Mouse (Mus musculus) heart, adult 9 months (tissue): ENCODE measurements around the gene Slc3a2.
"Not testable (repeated sequence)": the region's sequence is repeated elsewhere in the genome, so short reads cannot be mapped to it uniquely, and the experiment has no call there.

Experiments used
- DNase-seq, 2 experiments: peaks; one replicate each; pipeline ENCODE4 v3.0.0; 2022; ENCODE audit warnings: low spot score in 2 of 2

The Slc3a2 gene

GRCm38 (mm10) chr19:8722907-8723573, at the start of gene Slc3a2:
Gene Slc3a2 (minus strand): TSS chr19:8723369.
- peak; percentile 98 for DNase-seq

- peak; percentile 83 to 85 for DNase-seq
Measured at GRCm38 (mm10) chr19:8770567-8771270, 47.5 kb upstream of the Slc3a2 start, which contains the start of gene Tmem223. Gene Tmem223 (plus strand): TSS chr19:8770996.

- no peak for DNase-seq
Measured at GRCm38 (mm10) chr19:8765562-8765961, 42.4 kb upstream of the Slc3a2 start.

- DNase-seq, result no peak
Measured at GRCm38 (mm10) chr19:8763276-8763675, 40.1 kb upstream of the Slc3a2 start.

- DNase-seq, result no peak
Measured at GRCm38 (mm10) chr19:8760757-8761156, 37.6 kb upstream of the Slc3a2 start.

GRCm38 (mm10) chr19:8758899-8759298, 35.7 kb upstream of the Slc3a2 start:
- DNase-seq, result no peak

- no peak for DNase-seq
Measured at GRCm38 (mm10) chr19:8757471-8757998, 34.4 kb upstream of the Slc3a2 start.

GRCm38 (mm10) chr19:8756635-8757387, 33.6 kb upstream of the Slc3a2 start, which contains the start of gene Nxf1:
Gene Nxf1 (plus strand): TSS chr19:8757073.
- DNase-seq, result peak; percentile 87 to 88

- no peak for DNase-seq
Measured at GRCm38 (mm10) chr19:8755652-8756051, 32.5 kb upstream of the Slc3a2 start.

GRCm38 (mm10) chr19:8747368-8747767, 24.2 kb upstream of the Slc3a2 start:
- DNase-seq, result no peak

- no peak for DNase-seq
Measured at GRCm38 (mm10) chr19:8745382-8745781, 22.2 kb upstream of the Slc3a2 start.

- DNase-seq, result no peak
Measured at GRCm38 (mm10) chr19:8742176-8742575, 19.0 kb upstream of the Slc3a2 start.

GRCm38 (mm10) chr19:8741243-8741869, 18.2 kb upstream of the Slc3a2 start, which contains the start of gene Stx5a:
Gene Stx5a (plus strand): TSS chr19:8741413.
- DNase-seq, result peak; percentile 97 to 98

GRCm38 (mm10) chr19:8740603-8741002, 17.4 kb upstream of the Slc3a2 start, which contains the start of gene 1700092M07Rik:
Gene 1700092M07Rik (plus strand): TSS chr19:8740718.
- no peak for DNase-seq

GRCm38 (mm10) chr19:8739646-8740045, 16.5 kb upstream of the Slc3a2 start:
- DNase-seq, result no peak

GRCm38 (mm10) chr19:8738911-8739310, 15.7 kb upstream of the Slc3a2 start:
- DNase-seq, result no peak

GRCm38 (mm10) chr19:8736160-8736467, 12.9 kb upstream of the Slc3a2 start:
- no peak for DNase-seq

GRCm38 (mm10) chr19:8735389-8736159, 12.4 kb upstream of the Slc3a2 start, which contains the start of gene Wdr74:
Gene Wdr74 (plus strand): TSS chr19:8735827.
- peak; percentile 88 to 91 for DNase-seq

GRCm38 (mm10) chr19:8734334-8734733, 11.2 kb upstream of the Slc3a2 start:
- no peak for DNase-seq

- DNase-seq, result not testable (repeated sequence)
Measured at GRCm38 (mm10) chr19:8728335-8729099, 5.3 kb upstream of the Slc3a2 start.
